Mouse (Mus musculus): ENCODE measurements around the gene Cand1. TPM values are rescaled to one million over a fixed set of nuclear protein-coding genes. Genes with fewer than 3 reads are reported as not detected.

Cand1 gene
- polyA plus RNA-seq, 1 experiment from 2014 or later: 82.8 TPM

GRCm38 (mm10) chr10:119212443-119212842, 27.4 kb downstream of the Cand1 start:
- ChIA-PET CTCF (interaction anchor here (1.3 kb wide), 1 partner anchor 17 kb away, joined by 5 read pairs; no protein-coding TSS in a partner anchor), POLR2A (no interaction called here)
- no peak for ATAC-seq
- in situ Hi-C loops (cut with MboI; ENCODE audit: low pct_unique_long_range_greater_than_20kb): no loop called here
- DNase-seq (ENCODE audit: low read depth, low spot score): no peak
- no peak for TF ChIP-seq CTCF (IDR thresholded peaks at IDR 0.05)
- no peaks in the 10 kb centered on the region for H3K27me3 ChIP-seq

GRCm38 (mm10) chr10:119211251-119211650, 28.6 kb downstream of the Cand1 start:
- ATAC-seq (no peak), DNase-seq (ENCODE audit: low read depth, low spot score) (no peak)
- POLR2A ChIA-PET: interaction anchor here (0.7 kb wide), 1 partner anchor 16 kb away, joined by 3 read pairs; no protein-coding TSS in a partner anchor
- CTCF ChIA-PET: interaction anchor here (1.1 to 1.4 kb wide), 2 partner anchors 12 to 20 kb away, joined by 3 to 4 read pairs; no protein-coding TSS in a partner anchor
- no peak for TF ChIP-seq CTCF (IDR thresholded peaks at IDR 0.05)
- in situ Hi-C loops (cut with MboI; ENCODE audit: low pct_unique_long_range_greater_than_20kb): no loop called here
- H3K27me3 ChIP-seq: no peaks in the 10 kb centered on the region

- DNase-seq (ENCODE audit: low read depth, low spot score) (no peak), ATAC-seq (no peak)
- CTCF ChIA-PET: no interaction called here
- POLR2A ChIA-PET: no interaction called here
- no peaks in the 10 kb centered on the region for H3K27me3 ChIP-seq
- in situ Hi-C loops (cut with MboI; ENCODE audit: low pct_unique_long_range_greater_than_20kb): no loop called here
- TF ChIP-seq CTCF (IDR thresholded peaks at IDR 0.05): no peak
Measured at GRCm38 (mm10) chr10:119206309-119206932, 33.4 kb downstream of the Cand1 start.

- in situ Hi-C loops (cut with MboI; ENCODE audit: low pct_unique_long_range_greater_than_20kb): no loop called here
- DNase-seq (ENCODE audit: low read depth, low spot score): no peak
- ChIA-PET POLR2A (no interaction called here), CTCF (no interaction called here)
- no peaks in the 10 kb centered on the region for H3K27me3 ChIP-seq
- no peak for ATAC-seq
- no peak for TF ChIP-seq CTCF (IDR thresholded peaks at IDR 0.05)
Measured at GRCm38 (mm10) chr10:119205229-119205628, 34.6 kb downstream of the Cand1 start.

GRCm38 (mm10) chr10:119204334-119204946, 35.4 kb downstream of the Cand1 start:
- in situ Hi-C loops (cut with MboI; ENCODE audit: low pct_unique_long_range_greater_than_20kb): no loop called here
- ATAC-seq: no peak
- DNase-seq (ENCODE audit: low read depth, low spot score): no peak
- ChIA-PET CTCF (no interaction called here), POLR2A (no interaction called here)
- H3K27me3 ChIP-seq: no peaks in the 10 kb centered on the region
- no peak for TF ChIP-seq CTCF (IDR thresholded peaks at IDR 0.05)

GRCm38 (mm10) chr10:119199864-119200263, 40.0 kb downstream of the Cand1 start:
- ChIA-PET POLR2A (no interaction called here), CTCF (interaction anchor here (1.2 kb wide), 1 partner anchor 9 kb away, joined by 4 read pairs; no protein-coding TSS in a partner anchor)
- ATAC-seq: no peak
- no peaks in the 10 kb centered on the region for H3K27me3 ChIP-seq
- TF ChIP-seq CTCF (IDR thresholded peaks at IDR 0.05): no peak
- in situ Hi-C loops (cut with MboI; ENCODE audit: low pct_unique_long_range_greater_than_20kb): no loop called here
- no peak for DNase-seq (ENCODE audit: low read depth, low spot score)

- DNase-seq (ENCODE audit: low read depth, low spot score) (no peak), ATAC-seq (no peak)
- in situ Hi-C loops (cut with MboI; ENCODE audit: low pct_unique_long_range_greater_than_20kb): no loop called here
- CTCF ChIA-PET: interaction anchor here (1.2 kb wide), 1 partner anchor 10 kb away, joined by 4 read pairs; no protein-coding TSS in a partner anchor
- POLR2A ChIA-PET: interaction anchor here (0.7 kb wide), 1 partner anchor 42 kb away, joined by 3 read pairs; no protein-coding TSS in a partner anchor
- TF ChIP-seq CTCF (IDR thresholded peaks at IDR 0.05): no peak
- H3K27me3 ChIP-seq: no peaks in the 10 kb centered on the region
Measured at GRCm38 (mm10) chr10:119198186-119198880, 41.5 kb downstream of the Cand1 start.

- ATAC-seq (no peak), DNase-seq (ENCODE audit: low read depth, low spot score) (no peak)
- ChIA-PET POLR2A (interaction anchor here (0.7 kb wide), 1 partner anchor 43 kb away, joined by 3 read pairs; no protein-coding TSS in a partner anchor), CTCF (no interaction called here)
- in situ Hi-C loops (cut with MboI; ENCODE audit: low pct_unique_long_range_greater_than_20kb): no loop called here
- H3K27me3 ChIP-seq: no peaks in the 10 kb centered on the region
- TF ChIP-seq CTCF (IDR thresholded peaks at IDR 0.05): no peak
Measured at GRCm38 (mm10) chr10:119197621-119198150, 42.2 kb downstream of the Cand1 start.

- in situ Hi-C loops (cut with MboI; ENCODE audit: low pct_unique_long_range_greater_than_20kb): no loop called here
- DNase-seq (ENCODE audit: low read depth, low spot score) (no peak), ATAC-seq (no peak)
- H3K27me3 ChIP-seq: no peaks in the 10 kb centered on the region
- CTCF ChIA-PET: interaction anchor here (1.4 to 1.7 kb wide), 2 partner anchors 9 kb away, joined by 4 to 6 read pairs; no protein-coding TSS in a partner anchor
- no peak for TF ChIP-seq CTCF (IDR thresholded peaks at IDR 0.05)
- POLR2A ChIA-PET: no interaction called here
Measured at GRCm38 (mm10) chr10:119192598-119193372, 47.1 kb downstream of the Cand1 start.

GRCm38 (mm10) chr10:119187720-119188119, 52.1 kb downstream of the Cand1 start:
- ATAC-seq (no peak), DNase-seq (ENCODE audit: low read depth, low spot score) (no peak)
- H3K27me3 ChIP-seq: no peaks in the 10 kb centered on the region
- in situ Hi-C loops (cut with MboI; ENCODE audit: low pct_unique_long_range_greater_than_20kb): no loop called here
- ChIA-PET CTCF (no interaction called here), POLR2A (no interaction called here)
- TF ChIP-seq CTCF (IDR thresholded peaks at IDR 0.05): no peak

Data from Patski (cell line).